Comparison of ENCODE assay signal across 8 mouse cellular contexts in genomic region chrX:168672913-168673524, GRCm38 (mm10). TPM values are rescaled to one million over a fixed set of nuclear protein-coding genes. Genes with fewer than 3 reads are reported as not detected.
DNase-seq lines count a peak whose midpoint lies in the region; ATAC-seq and TF ChIP-seq lines count a peak whose summit lies in the region.

No protein-coding gene starts in this region.

- peaks cover 14% of the 10 kb centered on the region for H3K36me3 ChIP-seq in E14TG2a.4 (ENCODE audit: insufficient read depth, low read length)
- H3K36me3 ChIP-seq in hindbrain, embryonic 11.5 days (ENCODE audit: control insufficient read depth, insufficient read depth, low read length): no peaks in the 10 kb centered on the region

- H3K27ac ChIP-seq in bone marrow macrophage, adult 2 months (ENCODE audit: insufficient read depth, low read depth, low read length): peak overlapping the region; percentile 97
- peak overlapping the region; percentile 85 for H3K27ac ChIP-seq in hindbrain, embryonic 11.5 days (ENCODE audit: low read depth, low read length)

- WGBS in hindbrain, embryonic 11.5 days: 12% methylated on average over 26 of the region's 31 CpGs

- DNase-seq in layer of hippocampus, adult 11-12 months (ENCODE audit: low spot score): peak; percentile 79
- DNase-seq in layer of hippocampus, postnatal 25 days (ENCODE audit: extremely low spot score in 1 of 2, low spot score in 1 of 2): no peak
- DNase-seq in hindbrain, embryonic 11.5 days (ENCODE audit: low spot score): no peak
- DNase-seq in lung, postnatal 14 days: peak; percentile 0
- peak; percentile 76 for DNase-seq in telencephalon, adult 2 months (ENCODE audit: low read depth, low spot score)

- peak; percentile 10; the same call in 1 of the 2 replicates for ATAC-seq in hindbrain, embryonic 11.5 days (ENCODE audit: low FRiP score)
- no peak for ATAC-seq in granulocyte monocyte progenitor cell, adult 5-6 weeks (replicated peaks; ENCODE audit: poor library complexity, severe bottlenecking)

- peaks cover 11% of the 10 kb centered on the region; the same call in 1 of the 2 replicates for H3K27me3 ChIP-seq in E14TG2a.4 (ENCODE audit: insufficient read depth, low read length)
- no peaks in the 10 kb centered on the region; the same call in 1 of the 2 replicates for H3K27me3 ChIP-seq in hindbrain, embryonic 11.5 days (ENCODE audit: control insufficient read depth, insufficient read depth, low read length)

- H3K4me3 ChIP-seq in E14TG2a.4 (replicated peaks; ENCODE audit: low read length): peak overlapping the region; percentile 77
- peak overlapping the region; percentile 90 for H3K4me3 ChIP-seq in bone marrow macrophage, adult 2 months (ENCODE audit: insufficient read depth, low read length)
- H3K4me3 ChIP-seq in hindbrain, embryonic 11.5 days (ENCODE audit: low read depth, low read length): peak overlapping the region; percentile 45

- peak overlapping the region; percentile 34; the same call in 1 of the 2 replicates for H3K9ac ChIP-seq in hindbrain, embryonic 11.5 days (ENCODE audit: low read depth, low read length)

- TF ChIP-seq POLR2A in bone marrow macrophage, adult 2 months (IDR thresholded peaks at IDR 0.05; ENCODE audit: borderline replicate concordance, low read depth, low read length): no peak

- H3K9me3 ChIP-seq in E14TG2a.4 (ENCODE audit: low read length): no peaks in the 10 kb centered on the region
- no peaks in the 10 kb centered on the region for H3K9me3 ChIP-seq in hindbrain, embryonic 11.5 days (ENCODE audit: control insufficient read depth, low read length)

- no peak for TF ChIP-seq CTCF in E14TG2a.4 (conservative IDR thresholded peaks at IDR 0.05; ENCODE audit: low read length)
- no peak for TF ChIP-seq CTCF in bone marrow macrophage, adult 2 months (IDR thresholded peaks at IDR 0.05; ENCODE audit: low read depth, low read length)

- H3K4me1 ChIP-seq in E14TG2a.4 (replicated peaks; ENCODE audit: low read depth, low read length): 0 out of 2 replicates have a peak, but pooled peaks cover 2% of the 10 kb centered on the region
- no peaks in the 10 kb centered on the region for H3K4me1 ChIP-seq in bone marrow macrophage, adult 2 months (ENCODE audit: control insufficient read depth, insufficient read depth, low read length)
- no peaks in the 10 kb centered on the region for H3K4me1 ChIP-seq in hindbrain, embryonic 11.5 days (replicated peaks; ENCODE audit: control insufficient read depth, insufficient read depth, low read length)

- H3K4me2 ChIP-seq in hindbrain, embryonic 11.5 days (replicated peaks; ENCODE audit: low read depth, low read length): peak overlapping the region; percentile 69

RNA-seq across cellular contexts. Expression of gene Msl3, which starts 0.7 kb away (rescaled TPM):
- 10 to 100 TPM; 21.2 to 22.9 TPM for total RNA-seq in layer of hippocampus, postnatal 25 days (2021)
- 44.2 and 47.1 TPM in 2 replicates for polyA plus RNA-seq in bone marrow macrophage, adult 2 months (2012; ENCODE audit: insufficient read depth, insufficient read length, missing spikeins)
- 28.3 and 36.9 TPM in 2 replicates for polyA plus RNA-seq in hindbrain, embryonic 11.5 days (2014; fragmentation: Nextera tagmentation; extraction: Ambion mirVana)
- 46.2 and 59.3 TPM in 2 replicates for total RNA-seq in granulocyte monocyte progenitor cell, adult 5-6 weeks (2014; fragmentation: Nextera tagmentation)
- total RNA-seq in granulocyte monocyte progenitor cell, adult 5-6 weeks (2017): 77.7 and 126 TPM in 2 replicates

Comparison
In these comparisons a context has a peak if more than half of its experiments do, and no peak if none do; other contexts are left out.
1. DNase-seq: peak in layer of hippocampus, adult 11-12 months (single experiment), lung, postnatal 14 days (single experiment) and telencephalon, adult 2 months (single experiment); none in layer of hippocampus, postnatal 25 days (0 of 2) and hindbrain, embryonic 11.5 days (single experiment).
2. Peak in every context shown above with its lines, with median percentiles within 50 percentile points of each other: H3K4me3 ChIP-seq.